Mouse (Mus musculus) C2C12 (cell line): ENCODE measurements around the gene Ap2a1. TPM values are rescaled to one million over a fixed set of nuclear protein-coding genes. Genes with fewer than 3 reads are reported as not detected.
"Not testable (repeated sequence)": the region's sequence is repeated elsewhere in the genome, so short reads cannot be mapped to it uniquely, and the experiment has no call there.

Source experiments
- H3K27me3 ChIP-seq: one replicate; pipeline ENCODE4 v1.6.1; 2011; ENCODE audit not compliant: control insufficient read depth, insufficient read depth, insufficient read length
- H3K36me3 ChIP-seq: one replicate; pipeline ENCODE4 v1.6.1; 2011; ENCODE audit not compliant: control insufficient read depth, insufficient read depth
- H3K4me3 ChIP-seq: one replicate; pipeline ENCODE4 v1.5.1; 2011; ENCODE audit warnings: mild to moderate bottlenecking, control low read depth; ENCODE audit not compliant: poor library complexity, insufficient read depth, severe bottlenecking
- H3K79me2 ChIP-seq: one replicate; pipeline ENCODE4 v1.6.1; 2011; ENCODE audit not compliant: control insufficient read depth, insufficient read depth
- H3K79me3 ChIP-seq: one replicate; pipeline ENCODE4 v1.6.1; 2011; ENCODE audit warnings: low read depth, control low read depth
- H3ac ChIP-seq: one replicate; pipeline ENCODE3; 2011; ENCODE audit warnings: low read depth; ENCODE audit not compliant: control insufficient read depth, insufficient read length
- CEBPB ChIP-seq: IDR thresholded peaks from one replicate; pipeline ENCODE4 v1.6.1; 2011; ENCODE audit warnings: low read depth, mild to moderate bottlenecking, control low read depth, moderate library complexity
- CTCF ChIP-seq: IDR thresholded peaks from one replicate; pipeline ENCODE4 v1.5.1; 2011; ENCODE audit not compliant: control insufficient read depth, insufficient read depth, insufficient read length
- FOSL1 ChIP-seq: IDR thresholded peaks from one replicate; pipeline ENCODE4 v1.8.0; 2011; ENCODE audit warnings: mild to moderate bottlenecking, low read length; ENCODE audit not compliant: poor library complexity, insufficient read depth, severe bottlenecking
- MAX ChIP-seq: IDR thresholded peaks from one replicate; pipeline ENCODE4 v1.6.1; 2011; ENCODE audit warnings: mild to moderate bottlenecking, control low read depth
- MYOD1 ChIP-seq: IDR thresholded peaks from one replicate; pipeline ENCODE4 v1.6.1; 2011; ENCODE audit warnings: low read depth; ENCODE audit not compliant: control insufficient read depth, insufficient read length
- MYOG ChIP-seq: IDR thresholded peaks from one replicate; pipeline ENCODE4 v1.6.1; 2011; ENCODE audit not compliant: control insufficient read depth, insufficient read length; ENCODE audit errors: extremely low read depth
- USF1 ChIP-seq: IDR thresholded peaks from one replicate; pipeline ENCODE4 v1.6.1; 2011; ENCODE audit warnings: low read depth, mild to moderate bottlenecking, control low read depth, moderate library complexity
- polyA plus RNA-seq: library from polyadenylated mRNA; unstranded; fragments of >200 nt; fragmentation: generic; extraction: Trizol; gene quantifications from one replicate; pipeline ENCODE4 v1.2.1, GENCODE M21; 2012; ENCODE audit warnings: missing spikeins

Ap2a1 gene
- polyA plus RNA-seq, 1 experiment: 129 TPM

DNA sequence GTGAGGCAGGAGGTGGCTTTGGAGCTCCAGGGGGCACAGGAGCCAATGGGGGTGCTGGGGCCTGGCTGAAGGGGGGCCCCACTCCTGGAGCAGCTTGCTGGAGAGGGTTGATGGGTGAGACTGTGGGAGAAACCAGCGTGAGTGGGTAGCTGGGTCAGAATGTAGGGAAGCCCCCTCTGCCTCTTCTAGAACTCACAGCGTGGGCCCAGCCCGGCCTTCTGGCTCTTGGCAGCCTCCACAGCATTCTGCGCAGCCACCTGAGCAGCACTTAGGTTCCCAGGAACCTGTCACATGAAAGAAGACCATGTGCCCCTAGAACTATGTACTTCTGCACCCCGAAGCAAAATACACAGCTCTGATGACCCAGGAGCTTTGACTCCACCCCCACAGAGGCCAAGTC, 44.7 kb downstream of the Ap2a1 start:
- no peak for TF ChIP-seq MYOG
- TF ChIP-seq CEBPB: no peak
- TF ChIP-seq MYOD1: no peak
- no peak for TF ChIP-seq FOSL1
- TF ChIP-seq CTCF: no peak
- TF ChIP-seq MAX: no peak
- no peak for TF ChIP-seq USF1
- peaks cover 35% of the 10 kb centered on the region for H3K79me2 ChIP-seq
- H3ac ChIP-seq: no peak overlapping the region
- H3K79me3 ChIP-seq: peaks cover 12% of the 10 kb centered on the region
- no peaks in the 10 kb centered on the region for H3K27me3 ChIP-seq
- H3K36me3 ChIP-seq: peaks cover 32% of the 10 kb centered on the region
- no peak overlapping the region for H3K4me3 ChIP-seq

DNA sequence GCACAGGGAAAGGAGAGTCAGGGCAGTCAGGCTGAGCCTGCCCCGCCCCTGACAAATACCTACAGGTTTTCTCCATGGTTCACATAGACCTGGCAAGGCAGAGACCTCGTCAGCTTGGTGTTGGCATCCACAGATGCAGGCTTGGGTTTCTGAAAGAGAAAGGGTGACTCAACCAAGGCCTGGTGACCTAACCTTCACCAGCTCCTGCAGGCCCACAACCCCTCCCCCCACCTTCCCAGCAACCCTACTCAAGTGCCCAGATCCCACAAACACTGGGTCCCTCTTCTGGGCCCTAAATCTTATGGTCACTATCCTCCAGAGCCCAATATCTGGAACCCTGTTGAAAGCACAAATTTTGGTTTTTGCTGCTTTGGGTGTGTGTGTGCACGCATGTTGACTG, 46.3 kb downstream of the Ap2a1 start:
- H3K27me3 ChIP-seq: no peaks in the 10 kb centered on the region
- H3K4me3 ChIP-seq: no peak overlapping the region
- peaks cover 4% of the 10 kb centered on the region for H3K79me3 ChIP-seq
- peaks cover 22% of the 10 kb centered on the region for H3K36me3 ChIP-seq
- H3K79me2 ChIP-seq: peaks cover 19% of the 10 kb centered on the region
- no peak for TF ChIP-seq FOSL1
- TF ChIP-seq MYOG: no peak
- no peak for TF ChIP-seq MYOD1
- no peak for TF ChIP-seq USF1
- TF ChIP-seq CEBPB: no peak
- no peak for TF ChIP-seq MAX
- no peak for TF ChIP-seq CTCF
- H3ac ChIP-seq: no peak overlapping the region

- Histone ChIP-seq H3K27me3 (no peaks in the 10 kb centered on the region), H3ac (no peak overlapping the region), H3K79me3 (no peaks in the 10 kb centered on the region), H3K36me3 (peaks cover 9% of the 10 kb centered on the region), H3K79me2 (no peaks in the 10 kb centered on the region), H3K4me3 (no peak overlapping the region)
- TF ChIP-seq FOSL1 (no peak), USF1 (no peak), MYOG (no peak)
Measured at GRCm38 (mm10) chr7:44877833-44878232, 51.5 kb downstream of the Ap2a1 start.

GRCm38 (mm10) chr7:44871774-44872173, 57.5 kb downstream of the Ap2a1 start:
- H3K36me3 ChIP-seq, H3K27me3 ChIP-seq: not testable (repeated sequence)
- H3K79me2 ChIP-seq: peaks cover 21% of the 10 kb centered on the region

GRCm38 (mm10) chr7:44871181-44871580, 58.1 kb downstream of the Ap2a1 start:
- no peak overlapping the region for H3ac ChIP-seq
- H3K79me3 ChIP-seq: peaks cover 24% of the 10 kb centered on the region
- no peak for TF ChIP-seq USF1
- TF ChIP-seq FOSL1: no peak
- no peak for TF ChIP-seq MYOG
- TF ChIP-seq MYOD1: no peak
- TF ChIP-seq MAX: no peak
- no peak for TF ChIP-seq CTCF
- TF ChIP-seq CEBPB: no peak
- no peak overlapping the region for H3K4me3 ChIP-seq
- H3K36me3 ChIP-seq: peaks cover under 1% of the 10 kb centered on the region
- H3K79me2 ChIP-seq: peaks cover 27% of the 10 kb centered on the region
- no peaks in the 10 kb centered on the region for H3K27me3 ChIP-seq

More at GRCm38 (mm10) chr7:44871774-44872173, 57.5 kb downstream of the Ap2a1 start:
- not testable (repeated sequence) for H3K4me3 ChIP-seq, H3ac ChIP-seq
- H3K79me3 ChIP-seq: peaks cover 19% of the 10 kb centered on the region

DNA sequence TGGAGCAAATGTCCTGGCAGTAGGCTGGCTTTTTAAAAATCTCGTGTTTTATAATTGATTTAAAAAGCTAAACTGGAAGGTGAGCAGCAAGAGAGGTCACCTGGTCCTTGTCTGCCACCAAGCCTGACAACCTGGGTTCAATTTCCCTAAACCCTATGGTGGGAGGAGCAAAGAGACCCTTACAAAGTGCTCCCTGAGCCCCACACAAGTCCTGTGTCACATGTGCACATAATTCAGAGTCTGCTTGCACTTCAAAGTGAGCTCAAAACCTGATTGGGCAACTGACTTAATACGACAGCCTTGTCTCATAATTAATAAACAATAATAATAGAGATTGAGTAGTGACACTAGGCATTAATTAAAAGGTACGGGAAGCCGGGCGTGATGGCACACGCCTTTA, 58.7 kb downstream of the Ap2a1 start:
- Histone ChIP-seq H3ac (peak overlapping the region; percentile 44), H3K79me3 (peaks cover 28% of the 10 kb centered on the region), H3K27me3 (no peaks in the 10 kb centered on the region), H3K4me3 (no peak overlapping the region), H3K36me3 (peaks cover 5% of the 10 kb centered on the region), H3K79me2 (peaks cover 32% of the 10 kb centered on the region)
- no peak for TF ChIP-seq MYOD1
- no peak for TF ChIP-seq CTCF
- no peak for TF ChIP-seq CEBPB
- no peak for TF ChIP-seq MAX
- no peak for TF ChIP-seq FOSL1
- TF ChIP-seq USF1: no peak
- no peak for TF ChIP-seq MYOG
